Mouse (Mus musculus): ENCODE measurements around the gene Zfp60.
"Not testable (repeated sequence)": the region's sequence is repeated elsewhere in the genome, so short reads cannot be mapped to it uniquely, and the experiment has no call there.

Zfp60 gene

GRCm38 (mm10) chr7:27793865-27794264 lies 62.7 kb downstream of the Zfp60 start:
- not testable (repeated sequence) for DNase-seq (ENCODE audit: low spot score)

DNA sequence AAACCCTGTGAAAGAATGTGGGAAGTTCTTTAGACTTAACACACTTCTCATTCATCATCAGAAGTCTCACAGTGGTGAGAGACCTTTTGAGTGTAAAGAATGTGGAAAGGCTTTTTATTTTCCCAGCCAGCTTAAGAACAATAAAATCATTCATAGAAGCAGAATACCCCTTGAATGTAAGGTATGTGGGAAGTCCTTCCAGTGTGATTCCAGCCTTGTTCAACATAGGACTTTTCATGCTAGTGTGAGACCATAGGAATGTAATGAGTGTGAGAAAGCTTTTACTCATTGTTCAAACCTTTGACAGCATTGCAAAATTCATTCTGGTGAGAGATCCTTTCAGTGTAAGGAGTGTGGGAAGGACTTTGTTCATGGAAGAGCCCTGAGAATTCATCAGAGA lies 63.4 kb downstream of the Zfp60 start:
- DNase-seq (ENCODE audit: low spot score) = no peak

- no peak for DNase-seq (ENCODE audit: low spot score)
These were observed 67.0 kb downstream of the Zfp60 start for GRCm38 (mm10) chr7:27797906-27798811.

DNA sequence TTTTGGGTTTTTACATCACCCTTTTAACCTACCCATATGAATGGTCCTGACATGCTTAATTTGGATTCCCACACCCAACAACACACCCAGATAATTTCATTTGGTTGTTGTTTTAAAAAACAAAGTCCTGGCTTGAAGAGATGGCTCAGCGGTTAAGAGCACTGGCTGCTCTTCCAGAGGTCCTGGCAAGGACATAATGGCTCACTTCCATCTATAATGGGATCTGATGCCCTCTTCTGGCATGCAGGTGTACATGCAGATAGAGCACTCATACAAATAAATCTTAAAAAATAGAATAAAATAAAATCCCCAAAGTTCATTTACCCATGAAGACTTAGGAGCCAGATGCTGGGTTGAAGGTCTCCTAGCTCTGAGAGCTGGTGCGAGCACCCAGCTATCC lies 69.9 kb downstream of the Zfp60 start:
- DNase-seq (ENCODE audit: low spot score) = no peak

DNA sequence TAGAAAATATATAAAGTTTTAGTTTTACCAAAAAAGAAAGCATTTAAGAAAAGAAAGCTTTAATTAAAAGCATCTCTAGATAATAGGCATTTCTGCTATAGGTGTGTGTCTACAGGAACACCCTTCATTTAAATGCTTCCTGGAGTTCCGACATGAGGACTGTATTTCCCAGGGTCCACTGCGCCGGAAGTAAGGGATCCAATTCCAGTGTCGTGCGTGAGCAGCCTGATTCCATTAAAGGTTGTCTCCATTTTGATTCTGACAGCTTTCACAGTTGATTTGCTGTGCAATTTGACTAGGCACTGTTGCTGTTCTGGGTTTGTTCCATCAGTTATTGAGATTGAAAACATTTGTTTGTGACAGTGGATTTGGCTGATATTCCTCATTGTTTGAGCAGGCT lies 71.8 kb downstream of the Zfp60 start:
- no peak for DNase-seq (ENCODE audit: low spot score)
